Mouse (Mus musculus) CD4-positive, CD25-positive, alpha-beta regulatory T cell, adult 4 months (primary cell): Measurements from ENCODE around the gene Ptpn9. TPM values are rescaled to one million over a fixed set of nuclear protein-coding genes. Genes with fewer than 3 reads are reported as not detected.

Experiments
- ATAC-seq: one replicate; pipeline ENCODE4 v1.8.0; 2017
- polyA plus RNA-seq, 2 experiments: library from polyadenylated mRNA; unstranded; fragments of 100-300 nt; shearing (Covaris generic); gene quantifications; one replicate each; pipeline ENCODE4 v1.2.1; 2017

Gene Ptpn9
- polyA plus RNA-seq, 2 experiments from 2014 or later, result 3.4 to 5.0 TPM

DNA sequence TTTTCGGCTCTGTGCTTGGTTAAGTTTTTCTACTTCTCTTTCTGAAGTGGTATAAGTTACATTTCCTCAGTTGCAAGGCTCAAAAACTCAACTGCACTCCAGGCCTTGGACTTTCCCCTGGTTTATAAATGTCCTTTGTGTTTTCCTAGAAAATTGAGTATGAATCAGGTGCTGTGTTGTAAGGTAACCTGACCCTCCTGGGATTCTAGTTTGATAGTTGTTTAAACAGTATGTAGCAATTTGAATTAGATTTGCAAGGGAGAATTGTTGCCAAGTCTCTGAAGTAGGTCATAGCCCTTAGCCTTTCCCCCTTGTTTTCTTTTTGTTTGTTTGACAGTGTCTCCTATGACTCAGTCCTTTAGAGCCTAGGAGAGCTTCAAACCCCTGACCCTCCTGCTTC, 22.9 kb downstream of the Ptpn9 start:
- no peak for ATAC-seq

DNA sequence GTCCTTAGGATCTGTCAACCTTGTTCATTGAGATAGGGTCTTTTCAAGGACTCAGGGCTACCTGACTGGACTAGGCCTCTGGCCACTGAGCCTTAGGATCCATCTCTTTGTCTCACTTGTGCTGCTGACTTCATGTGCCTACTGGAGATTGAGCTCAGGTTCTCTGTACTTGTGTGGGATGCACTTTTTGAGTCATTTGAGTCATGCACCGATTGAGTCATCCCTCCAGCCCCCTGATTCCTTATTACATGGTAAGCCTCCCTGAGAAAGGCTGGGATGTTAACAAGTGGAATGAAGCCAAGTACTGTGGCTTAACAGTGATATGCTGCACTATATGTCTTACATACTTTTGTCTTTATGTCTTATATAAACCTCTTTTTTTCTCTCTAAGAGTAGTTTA, 37.0 kb downstream of the Ptpn9 start:
- no peak for ATAC-seq

- peak; percentile 70 for ATAC-seq
Measured at GRCm38 (mm10) chr9:57056237-57056636, 61.5 kb downstream of the Ptpn9 start.

GRCm38 (mm10) chr9:57064164-57064563, 69.4 kb downstream of the Ptpn9 start:
- ATAC-seq, result no peak

GRCm38 (mm10) chr9:57068266-57068665, 73.5 kb downstream of the Ptpn9 start:
- no peak for ATAC-seq

DNA sequence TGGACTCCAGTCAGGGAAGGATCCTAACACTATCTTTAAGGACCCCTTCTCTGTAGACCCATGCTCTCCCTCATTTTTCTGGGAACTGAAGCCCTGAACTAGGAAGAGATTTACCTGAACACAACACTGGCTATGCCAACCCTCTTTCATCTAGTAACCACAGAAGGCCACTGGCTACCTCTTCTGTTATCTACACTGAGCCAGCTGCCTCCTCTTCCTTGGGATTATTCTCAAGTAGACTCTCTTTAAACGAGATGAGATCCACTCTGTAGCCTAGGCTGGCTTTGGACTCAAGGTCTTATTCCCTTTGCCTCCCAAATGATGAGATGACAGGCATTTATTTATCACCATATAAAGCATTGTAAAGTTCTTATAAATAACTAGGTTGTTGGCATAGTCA, 75.5 kb downstream of the Ptpn9 start:
- no peak for ATAC-seq

GRCm38 (mm10) chr9:57070800-57071545, 76.2 kb downstream of the Ptpn9 start:
- ATAC-seq, result no peak

GRCm38 (mm10) chr9:57071801-57072351, 77.2 kb downstream of the Ptpn9 start, which contains the start of gene Sin3a:
Sin3a (plus strand) TSS chr9:57072040.
- ATAC-seq, result no peak

DNA sequence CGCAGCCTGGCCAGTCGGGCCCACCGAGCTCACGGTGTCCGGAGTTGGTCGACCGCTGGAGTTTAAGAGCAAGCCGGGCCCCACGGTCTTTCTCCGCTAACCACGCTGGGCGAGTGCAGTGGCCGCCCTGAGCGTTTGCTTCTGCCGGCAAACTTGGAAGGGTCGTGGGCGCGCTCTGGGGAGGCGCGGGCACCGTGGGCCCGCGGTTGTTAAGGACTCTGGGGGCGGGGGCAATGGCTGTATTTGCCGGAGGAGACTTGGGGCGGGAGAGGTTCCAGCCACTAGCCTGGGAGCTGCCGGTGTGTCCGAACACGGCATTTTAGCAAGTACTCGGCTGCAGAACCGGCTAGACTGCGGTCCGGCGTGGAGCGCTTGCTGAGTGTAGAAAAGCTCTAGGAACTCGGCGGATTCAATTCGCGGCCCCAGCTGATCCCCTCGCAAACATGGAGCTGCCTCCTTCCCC, 77.8 kb downstream of the Ptpn9 start:
- no peak for ATAC-seq

DNA sequence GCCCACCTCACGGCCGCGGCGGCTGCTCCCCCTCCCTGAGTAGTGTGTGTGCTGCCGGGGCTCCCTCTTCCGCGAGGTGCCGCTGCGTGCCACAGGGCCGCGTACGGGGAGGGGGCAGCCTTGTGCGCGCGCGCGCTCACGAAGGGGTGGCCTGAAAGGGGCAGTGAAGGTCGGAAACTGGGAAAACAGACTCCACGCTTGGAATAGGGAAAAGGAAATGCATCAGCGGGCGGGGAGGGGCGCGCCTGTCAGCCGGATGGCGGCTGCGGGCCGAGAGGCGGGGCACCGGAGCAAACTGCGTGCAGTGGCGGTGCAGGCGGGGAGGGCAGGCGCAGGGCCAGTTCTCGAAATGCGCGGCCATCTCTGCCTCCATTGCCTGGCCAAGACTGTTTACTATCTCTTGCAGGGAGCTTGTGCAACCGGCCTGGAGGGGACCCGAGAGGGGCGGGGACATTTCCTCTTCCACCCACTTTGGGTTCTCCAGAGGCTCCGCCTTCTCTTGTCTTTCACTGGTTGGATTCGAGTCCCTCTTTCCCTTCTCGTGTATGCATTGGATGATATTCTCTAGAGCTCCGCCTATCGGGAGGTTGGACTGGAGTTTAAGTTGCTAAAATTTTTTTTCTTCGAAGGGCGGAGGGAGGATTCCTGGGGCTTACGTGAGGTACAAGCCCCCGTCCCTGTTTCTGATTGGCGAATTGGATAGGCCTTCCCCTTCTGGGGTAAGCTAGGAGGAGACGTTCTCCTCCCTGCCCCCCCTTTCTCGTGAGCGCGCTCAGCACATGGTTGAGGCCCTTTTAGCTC, 78.5 kb downstream of the Ptpn9 start:
- ATAC-seq, result peak; percentile 55

GRCm38 (mm10) chr9:57073790-57074094, 79.0 kb downstream of the Ptpn9 start:
- ATAC-seq, result no peak

DNA sequence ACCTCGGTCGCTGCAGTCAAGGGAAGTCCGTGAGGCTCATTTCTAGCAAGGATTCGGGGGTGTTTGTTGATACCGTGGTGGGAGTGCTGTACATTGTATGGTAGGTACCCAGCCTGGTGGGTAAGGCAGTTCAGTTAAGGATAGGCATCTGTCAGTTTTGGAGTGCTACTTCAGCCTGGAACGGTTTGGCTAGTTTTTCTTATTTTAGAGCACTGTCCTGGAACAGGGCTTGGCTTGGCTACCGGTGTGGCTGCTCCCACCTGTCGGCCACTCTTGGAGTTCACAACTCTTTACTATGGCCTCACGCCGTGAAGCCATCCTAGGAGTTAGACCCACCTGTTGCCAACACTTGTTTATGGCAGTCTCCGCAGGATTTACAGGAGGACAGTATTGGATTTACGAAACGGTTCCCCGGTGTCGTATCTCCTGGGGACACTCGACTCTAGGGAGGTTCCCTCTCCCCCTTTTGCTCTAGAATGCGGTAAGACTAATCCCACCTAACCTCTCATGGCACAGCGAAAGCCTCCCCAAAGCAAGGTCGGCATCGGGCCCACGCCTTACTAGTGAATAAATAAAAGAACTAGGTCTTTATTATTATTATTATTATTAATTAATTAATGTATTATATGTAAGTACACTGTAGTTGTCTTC, 79.6 kb downstream of the Ptpn9 start:
- ATAC-seq, result no peak

DNA sequence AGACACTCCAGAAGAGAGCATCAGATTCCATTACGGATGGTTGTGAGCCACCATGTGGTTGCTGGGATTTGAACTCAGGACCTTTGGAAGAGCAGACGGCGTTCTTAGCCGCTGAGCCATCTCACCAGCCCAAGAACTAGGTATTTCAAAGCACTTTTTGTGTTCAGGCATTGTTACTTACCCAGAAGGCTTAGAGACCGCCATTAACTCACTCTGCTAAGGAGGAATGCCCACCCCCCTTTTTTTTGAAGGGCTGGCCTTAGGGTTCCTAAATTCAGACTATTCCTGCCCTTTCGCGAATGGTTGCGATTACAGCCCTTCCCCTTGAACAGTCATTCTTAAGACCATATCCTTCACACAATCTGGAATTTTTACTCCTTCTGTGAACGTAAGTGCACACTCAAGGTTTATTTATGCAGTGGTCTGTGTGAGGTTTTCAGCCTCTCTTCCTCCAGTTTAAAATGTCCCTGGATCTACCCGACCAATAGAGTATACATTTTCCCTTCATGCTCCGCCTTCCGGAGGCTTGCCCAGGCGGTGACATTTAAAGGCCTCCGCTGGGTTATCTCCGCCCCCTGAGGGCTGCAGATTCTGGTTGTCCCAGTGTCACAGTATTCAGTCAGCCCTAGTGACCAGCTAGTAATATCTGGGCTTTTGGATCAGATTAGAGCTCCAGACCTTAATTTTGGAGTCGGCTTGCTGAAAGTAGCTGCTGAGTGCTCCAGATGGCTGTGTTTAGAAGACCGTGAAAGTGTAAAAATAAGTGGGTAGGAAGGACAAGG, 80.3 kb downstream of the Ptpn9 start:
- ATAC-seq, result no peak

GRCm38 (mm10) chr9:57075681-57076381, 81.1 kb downstream of the Ptpn9 start:
- ATAC-seq, result peak; percentile 66

DNA sequence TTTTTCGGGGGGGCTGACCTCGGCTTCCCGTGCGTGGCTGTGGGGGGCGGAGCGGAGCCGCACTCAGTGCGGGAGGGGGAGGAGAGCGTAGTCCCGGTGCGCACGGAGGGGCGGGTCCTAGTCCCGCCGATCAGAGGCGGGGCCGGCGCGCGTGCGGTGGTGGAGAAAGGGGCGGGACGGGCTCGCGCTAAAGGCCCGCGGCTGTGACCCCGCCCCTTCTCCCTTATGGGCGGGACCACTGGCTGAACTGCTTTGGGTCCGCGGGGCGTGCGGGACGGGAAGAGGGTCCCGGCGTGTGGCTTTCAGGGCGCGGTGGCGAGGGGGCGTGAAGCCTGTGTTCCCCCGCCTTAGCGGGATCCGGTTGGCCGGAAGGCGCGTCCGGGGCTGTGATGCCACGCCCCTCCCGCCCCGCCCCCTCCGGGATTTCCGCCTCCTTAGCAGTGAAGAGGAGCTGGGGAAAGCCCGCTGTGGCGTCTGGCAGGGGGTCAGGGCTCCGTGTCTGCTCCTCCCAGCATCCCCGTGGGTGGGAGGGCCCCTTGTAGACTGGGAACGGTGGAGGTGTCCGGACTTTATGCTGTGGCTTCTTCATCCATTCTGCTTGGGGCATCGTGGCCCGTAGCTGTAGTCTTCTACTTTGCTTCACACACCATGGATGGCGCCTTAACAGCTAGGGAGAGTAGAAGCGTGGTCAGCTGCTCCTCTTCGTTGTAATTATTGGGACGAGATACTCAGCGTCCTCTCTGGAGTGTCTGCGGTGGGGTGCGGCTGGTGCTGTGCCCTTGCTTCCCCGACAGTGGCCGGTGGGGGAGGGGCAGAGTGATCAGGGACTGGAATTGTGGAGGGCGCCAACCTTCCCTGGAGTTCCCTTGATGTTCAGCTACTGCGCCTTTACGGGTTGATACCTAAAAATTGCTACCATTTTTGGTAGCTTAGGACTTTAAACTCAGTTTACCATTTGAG, 82.3 kb downstream of the Ptpn9 start:
- ATAC-seq, result no peak

DNA sequence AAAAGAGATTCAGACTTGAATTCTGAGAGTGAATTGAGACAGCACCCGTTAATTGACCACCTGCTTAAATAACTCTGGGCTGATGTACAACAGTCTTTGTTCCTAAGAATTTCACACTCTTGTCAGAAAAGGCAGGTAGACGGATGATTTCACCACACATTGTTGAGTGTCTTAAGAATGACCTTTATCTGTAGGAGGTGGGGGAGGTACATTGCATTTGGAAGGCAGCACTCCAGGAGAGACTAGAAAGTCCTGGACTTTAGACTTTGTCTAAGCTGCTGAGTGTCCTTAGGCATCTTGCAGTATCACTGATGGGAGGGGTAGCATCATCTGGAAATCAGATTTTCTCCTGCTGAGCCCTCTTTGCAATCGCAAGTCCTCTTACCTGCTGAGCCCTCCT, 87.5 kb downstream of the Ptpn9 start:
- ATAC-seq, result no peak
